Mouse (Mus musculus): Measurements from ENCODE around the gene Vrk3. TPM values are rescaled to one million over a fixed set of nuclear protein-coding genes. Genes with fewer than 3 reads are reported as not detected.

Vrk3 gene
- polyA plus RNA-seq, 1 experiment from 2014 or later = 19.3 TPM

DNA sequence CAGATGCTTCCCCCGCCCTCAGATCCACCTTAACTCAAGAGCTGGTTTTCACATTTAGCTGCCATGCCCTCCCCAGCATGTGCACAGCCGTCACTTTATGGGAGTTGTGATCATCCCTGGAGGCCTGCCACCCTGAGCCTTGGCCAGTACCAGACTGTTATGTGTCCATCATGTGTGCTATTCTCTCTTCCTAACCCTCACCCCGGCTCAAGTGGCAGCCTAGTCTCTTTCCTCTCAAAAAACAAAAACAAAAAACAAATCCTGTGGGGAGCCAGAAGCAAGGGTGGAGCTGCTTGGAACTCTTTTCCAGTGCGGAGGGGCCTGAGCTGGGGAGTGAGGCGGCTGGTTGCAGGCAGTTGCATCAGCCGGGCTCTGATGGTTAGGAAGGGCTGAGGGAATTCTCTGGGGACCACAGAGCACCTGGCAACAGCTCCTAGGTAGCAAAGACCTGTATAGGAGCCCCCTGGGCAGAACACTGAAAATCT lies 70.6 kb downstream of the Vrk3 start:
- ATAC-seq = no peak
- peak overlapping the region; percentile 86 for H3K4me2 ChIP-seq (ENCODE audit: low read depth, low read length)
- peak overlapping the region; percentile 98 for H3K27ac ChIP-seq (ENCODE audit: low read depth)
- H3K9me3 ChIP-seq (ENCODE audit: low read length) = no peaks in the 10 kb centered on the region
- WGBS (ENCODE audit: insufficient replicate concordance) = 36% methylated on average over 6 of the region's 6 CpGs
- H3K36me3 ChIP-seq (replicated peaks; ENCODE audit: insufficient read depth, low read length) = peaks cover 4% of the 10 kb centered on the region; the same call in 1 of the 2 replicates
- H3K4me3 ChIP-seq (ENCODE audit: low read depth, low read length) = peak overlapping the region; percentile 86
- peaks cover 51% of the 10 kb centered on the region for H3K4me1 ChIP-seq (ENCODE audit: insufficient read depth)
- no peaks in the 10 kb centered on the region for H3K27me3 ChIP-seq (ENCODE audit: insufficient read depth, low read length)
- peak; percentile 80 for DNase-seq
- H3K9ac ChIP-seq (replicated peaks) = peak overlapping the region; percentile 58
- TF ChIP-seq EP300 (IDR thresholded peaks at IDR 0.05; ENCODE audit: low read depth) = peak; percentile 72; the same call in 1 of the 2 replicates
- no peak for TF ChIP-seq CTCF (IDR thresholded peaks at IDR 0.05; ENCODE audit: low read depth)

DNA sequence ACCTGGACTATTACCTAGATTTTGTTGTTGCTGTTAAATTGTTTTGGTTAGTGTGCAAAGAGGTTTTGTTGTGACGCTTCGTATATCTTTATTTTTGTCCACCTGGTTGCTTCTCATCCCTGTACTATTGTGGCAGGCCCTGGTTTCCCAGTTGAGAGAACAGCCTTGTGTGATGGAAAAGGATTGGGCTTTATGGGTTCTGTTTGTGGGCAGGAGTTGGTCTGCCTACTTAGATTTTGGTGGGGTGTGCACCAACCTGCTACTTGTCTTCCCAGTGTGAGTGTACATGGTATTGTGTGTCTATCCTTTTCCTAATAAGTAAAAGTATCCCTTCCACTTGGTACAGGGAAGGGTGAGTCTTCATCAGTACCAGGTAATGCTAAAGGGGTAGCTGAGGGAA lies 71.2 kb downstream of the Vrk3 start:
- peak overlapping the region; percentile 86 for H3K4me2 ChIP-seq (ENCODE audit: low read depth, low read length)
- H3K9me3 ChIP-seq (ENCODE audit: low read length) = no peaks in the 10 kb centered on the region
- H3K36me3 ChIP-seq (replicated peaks; ENCODE audit: insufficient read depth, low read length) = peaks cover 4% of the 10 kb centered on the region; the same call in 1 of the 2 replicates
- 75% methylated on average over 2 of the region's 2 CpGs for WGBS (ENCODE audit: insufficient replicate concordance)
- no peaks in the 10 kb centered on the region for H3K27me3 ChIP-seq (ENCODE audit: insufficient read depth, low read length)
- no peak for TF ChIP-seq EP300 (IDR thresholded peaks at IDR 0.05; ENCODE audit: low read depth)
- no peak for TF ChIP-seq CTCF (IDR thresholded peaks at IDR 0.05; ENCODE audit: low read depth)
- no peak for ATAC-seq
- DNase-seq = peak; percentile 12
- peak overlapping the region; percentile 58 for H3K9ac ChIP-seq (replicated peaks)
- H3K4me3 ChIP-seq (ENCODE audit: low read depth, low read length) = peak overlapping the region; percentile 86; the same call in 1 of the 2 replicates
- peak overlapping the region; percentile 98 for H3K27ac ChIP-seq (ENCODE audit: low read depth)
- peaks cover 51% of the 10 kb centered on the region for H3K4me1 ChIP-seq (ENCODE audit: insufficient read depth)

DNA sequence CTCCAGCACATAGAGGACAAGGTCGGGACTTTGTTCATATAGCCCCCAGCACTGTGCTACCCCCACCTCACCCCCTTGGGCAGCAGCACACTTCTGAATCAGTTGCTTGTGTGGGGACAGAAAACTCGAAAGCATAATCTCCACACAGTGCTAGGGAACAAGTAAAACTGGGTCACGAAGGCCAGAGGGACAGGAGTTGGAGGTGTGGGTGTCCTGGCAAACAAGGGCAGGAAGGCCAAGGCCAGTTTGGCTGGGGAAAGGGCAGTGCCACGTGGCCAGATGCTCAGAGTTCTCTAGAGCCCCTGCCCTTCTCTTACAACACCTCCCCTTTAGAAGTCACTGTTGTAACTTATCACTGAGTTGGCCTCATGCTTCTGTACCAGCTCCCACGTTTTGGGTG lies 71.7 kb downstream of the Vrk3 start:
- Histone ChIP-seq H3K27me3 (ENCODE audit: insufficient read depth, low read length) (no peaks in the 10 kb centered on the region), H3K9ac (replicated peaks) (peak overlapping the region; percentile 58), H3K4me2 (ENCODE audit: low read depth, low read length) (peak overlapping the region; percentile 86), H3K4me1 (ENCODE audit: insufficient read depth) (peaks cover 50% of the 10 kb centered on the region), H3K4me3 (ENCODE audit: low read depth, low read length) (no peak overlapping the region), H3K36me3 (replicated peaks; ENCODE audit: insufficient read depth, low read length) (peaks cover under 1% of the 10 kb centered on the region; the same call in 1 of the 2 replicates), H3K9me3 (ENCODE audit: low read length) (no peaks in the 10 kb centered on the region), H3K27ac (ENCODE audit: low read depth) (peak overlapping the region; percentile 98)
- peak; percentile 52 for ATAC-seq
- peak; percentile 82 for TF ChIP-seq EP300 (IDR thresholded peaks at IDR 0.05; ENCODE audit: low read depth)
- TF ChIP-seq CTCF (IDR thresholded peaks at IDR 0.05; ENCODE audit: low read depth) = no peak
- DNase-seq = peak; percentile 74
- 33% methylated on average over 5 of the region's 5 CpGs for WGBS (ENCODE audit: insufficient replicate concordance)

DNA sequence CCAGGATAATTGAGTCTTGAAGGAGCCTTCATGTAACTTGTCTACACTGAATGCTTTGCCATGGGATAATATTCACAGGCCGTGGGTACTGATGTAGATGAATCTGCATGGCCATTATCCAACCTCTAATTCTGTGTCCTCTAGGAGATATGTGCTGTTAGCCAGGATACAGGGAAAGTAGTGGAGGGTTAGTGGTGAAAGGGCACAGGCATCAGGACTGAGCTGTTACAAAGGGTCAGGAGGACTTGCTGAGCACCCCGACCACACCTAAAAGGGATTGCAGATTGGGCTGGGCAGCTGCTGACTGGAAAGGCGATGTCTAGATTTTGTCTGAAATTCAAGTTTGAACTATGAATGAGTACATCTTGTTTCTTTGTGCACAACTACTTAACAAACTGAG lies 72.3 kb downstream of the Vrk3 start:
- Histone ChIP-seq H3K4me2 (ENCODE audit: low read depth, low read length) (peak overlapping the region; percentile 86; the same call in 1 of the 2 replicates), H3K9ac (replicated peaks) (peak overlapping the region; percentile 39; the same call in 1 of the 2 replicates), H3K4me3 (ENCODE audit: low read depth, low read length) (no peak overlapping the region), H3K36me3 (replicated peaks; ENCODE audit: insufficient read depth, low read length) (no peaks in the 10 kb centered on the region), H3K27ac (ENCODE audit: low read depth) (peak overlapping the region; percentile 98), H3K9me3 (ENCODE audit: low read length) (no peaks in the 10 kb centered on the region), H3K4me1 (ENCODE audit: insufficient read depth) (peaks cover 46% of the 10 kb centered on the region), H3K27me3 (ENCODE audit: insufficient read depth, low read length) (no peaks in the 10 kb centered on the region)
- WGBS (ENCODE audit: insufficient replicate concordance) = 74% methylated on average over 3 of the region's 3 CpGs
- DNase-seq = peak; percentile 12
- no peak for TF ChIP-seq EP300 (IDR thresholded peaks at IDR 0.05; ENCODE audit: low read depth)
- TF ChIP-seq CTCF (IDR thresholded peaks at IDR 0.05; ENCODE audit: low read depth) = no peak
- no peak for ATAC-seq

DNA sequence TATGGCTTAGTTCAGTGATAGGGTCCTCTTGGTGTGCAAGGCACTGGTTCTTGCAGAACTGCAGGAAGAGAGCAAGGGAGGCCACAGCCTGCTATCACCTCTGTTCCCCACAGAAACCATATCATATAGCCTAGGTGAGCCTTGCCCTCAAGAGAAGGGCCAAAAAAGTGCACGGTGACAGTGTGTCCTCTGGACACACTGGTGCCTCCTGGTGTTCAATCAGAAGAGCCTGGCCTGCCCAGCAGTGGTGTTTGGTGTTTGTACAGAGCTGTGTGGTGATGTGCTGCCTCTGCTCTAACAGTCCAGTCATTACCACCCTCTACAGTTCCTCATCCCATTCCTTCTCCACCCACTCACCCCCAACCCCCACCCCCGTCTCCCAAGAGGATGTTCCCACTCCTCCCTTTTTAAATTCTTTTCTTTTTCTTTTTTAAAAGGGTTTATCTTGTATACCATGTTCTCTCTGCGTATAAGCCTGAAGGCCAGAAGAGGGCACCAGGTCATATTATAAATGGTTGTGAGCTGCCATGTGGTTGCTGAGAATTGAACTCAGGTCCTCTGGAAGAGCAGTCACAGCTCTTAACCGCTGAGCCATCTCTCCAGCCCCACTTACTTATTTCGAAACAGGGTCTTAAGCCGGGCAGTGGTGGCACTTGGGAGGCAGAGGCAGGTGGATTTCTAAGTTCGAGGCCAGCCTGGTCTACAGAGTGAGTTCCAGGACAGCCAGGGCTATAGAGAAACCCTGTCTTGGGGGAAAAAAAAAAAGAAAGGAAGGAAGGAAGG lies 73.6 kb downstream of the Vrk3 start:
- WGBS (ENCODE audit: insufficient replicate concordance) = 75% methylated on average over 7 of the region's 7 CpGs
- peak overlapping the region; percentile 98 for H3K27ac ChIP-seq (ENCODE audit: low read depth)
- ATAC-seq (peak; percentile 32; the same call in 1 of the 2 replicates), DNase-seq (peak; percentile 41)
- H3K27me3 ChIP-seq (ENCODE audit: insufficient read depth, low read length) = no peaks in the 10 kb centered on the region
- TF ChIP-seq EP300 (IDR thresholded peaks at IDR 0.05; ENCODE audit: low read depth) = no peak
- TF ChIP-seq CTCF (IDR thresholded peaks at IDR 0.05; ENCODE audit: low read depth) = peak; percentile 61
- no peaks in the 10 kb centered on the region for H3K9me3 ChIP-seq (ENCODE audit: low read length)
- H3K36me3 ChIP-seq (replicated peaks; ENCODE audit: insufficient read depth, low read length) = 0 out of 2 replicates have a peak, but pooled peaks cover 3% of the 10 kb centered on the region
- H3K4me3 ChIP-seq (ENCODE audit: low read depth, low read length) = no peak overlapping the region
- H3K4me2 ChIP-seq (ENCODE audit: low read depth, low read length) = no peak overlapping the region
- peaks cover 46% of the 10 kb centered on the region for H3K4me1 ChIP-seq (ENCODE audit: insufficient read depth)
- H3K9ac ChIP-seq (replicated peaks) = no peak overlapping the region

DNA sequence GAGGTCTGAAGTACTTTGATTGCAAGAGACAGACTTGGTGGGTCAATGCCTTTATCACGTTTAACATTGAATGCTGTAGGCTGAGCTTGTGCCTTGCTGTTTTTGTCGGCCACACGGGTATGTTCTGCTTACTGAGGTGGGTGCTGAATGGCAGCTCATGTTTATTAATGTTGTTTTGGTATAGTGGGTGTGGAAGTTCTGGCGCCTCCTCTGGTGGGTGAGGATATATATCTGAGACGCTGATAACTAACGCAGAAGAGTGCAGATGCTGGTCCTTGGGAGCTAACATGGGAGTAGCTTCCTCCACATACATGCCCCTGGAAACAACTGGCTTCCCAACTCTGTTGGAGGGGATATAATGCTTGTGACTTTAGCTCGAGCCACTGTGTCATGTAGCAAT lies 75.2 kb downstream of the Vrk3 start:
- H3K4me3 ChIP-seq (ENCODE audit: low read depth, low read length) = no peak overlapping the region
- WGBS (ENCODE audit: insufficient replicate concordance) = 33% methylated on average over 7 of the region's 7 CpGs
- no peak overlapping the region for H3K9ac ChIP-seq (replicated peaks)
- TF ChIP-seq CTCF (IDR thresholded peaks at IDR 0.05; ENCODE audit: low read depth) (peak; percentile 50), EP300 (IDR thresholded peaks at IDR 0.05; ENCODE audit: low read depth) (no peak)
- no peak overlapping the region for H3K27ac ChIP-seq (ENCODE audit: low read depth)
- no peaks in the 10 kb centered on the region for H3K27me3 ChIP-seq (ENCODE audit: insufficient read depth, low read length)
- H3K36me3 ChIP-seq (replicated peaks; ENCODE audit: insufficient read depth, low read length) = peaks cover 8% of the 10 kb centered on the region
- no peaks in the 10 kb centered on the region for H3K9me3 ChIP-seq (ENCODE audit: low read length)
- no peak overlapping the region for H3K4me2 ChIP-seq (ENCODE audit: low read depth, low read length)
- peaks cover 33% of the 10 kb centered on the region for H3K4me1 ChIP-seq (ENCODE audit: insufficient read depth)
- ATAC-seq = no peak
- DNase-seq = peak; percentile 29
